Mouse (Mus musculus) urinary bladder, postnatal 36 days (tissue): ENCODE results near the gene Scand1.
A peak's percentile ranks its signal among the peaks of the same experiment; 100 is the strongest.

Source experiments
- DNase-seq, 2 experiments: peaks; one replicate each; pipeline ENCODE4 v3.0.0; 2022; ENCODE audit warnings: low spot score in 2 of 2, mixed read lengths in 1 of 2

The Scand1 gene

DNA sequence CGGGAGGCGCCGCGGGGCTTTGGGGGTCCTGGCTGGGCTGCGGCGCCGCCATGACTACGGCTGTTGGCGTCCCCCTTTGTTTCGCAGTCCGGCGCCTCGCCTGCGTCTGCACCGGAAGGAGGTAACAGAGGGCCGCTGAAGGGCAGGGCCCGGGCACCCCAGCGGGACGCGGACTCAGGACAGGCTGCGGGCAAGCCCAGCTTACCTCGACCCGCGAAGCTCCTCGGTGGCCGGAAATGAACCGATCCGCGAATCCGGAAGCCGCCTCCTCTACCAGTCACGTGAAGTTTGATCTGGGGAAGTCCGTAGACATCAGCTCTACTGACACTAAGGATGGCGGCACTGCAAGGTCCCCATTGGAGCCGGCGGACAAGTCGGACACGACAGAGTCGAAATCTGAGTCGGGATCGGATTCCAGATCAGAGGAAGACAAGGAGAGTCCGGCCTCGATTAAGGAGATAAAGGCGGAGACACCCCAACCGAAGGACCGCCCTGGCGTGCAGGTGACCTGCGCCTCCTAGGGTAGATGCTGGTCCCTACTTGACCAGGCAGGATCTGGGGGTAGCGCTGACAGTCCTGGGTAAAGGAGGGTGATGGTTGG lies at the start of gene Scand1, which contains the start of gene Cnbd2:
Gene Scand1, minus strand, starts transcription at position 408 of the 601 bp plus-strand sequence.
Gene Cnbd2, plus strand, starts transcription at position 3 of the 601 bp plus-strand sequence.
- DNase-seq = peak; percentile 80 to 86

DNA sequence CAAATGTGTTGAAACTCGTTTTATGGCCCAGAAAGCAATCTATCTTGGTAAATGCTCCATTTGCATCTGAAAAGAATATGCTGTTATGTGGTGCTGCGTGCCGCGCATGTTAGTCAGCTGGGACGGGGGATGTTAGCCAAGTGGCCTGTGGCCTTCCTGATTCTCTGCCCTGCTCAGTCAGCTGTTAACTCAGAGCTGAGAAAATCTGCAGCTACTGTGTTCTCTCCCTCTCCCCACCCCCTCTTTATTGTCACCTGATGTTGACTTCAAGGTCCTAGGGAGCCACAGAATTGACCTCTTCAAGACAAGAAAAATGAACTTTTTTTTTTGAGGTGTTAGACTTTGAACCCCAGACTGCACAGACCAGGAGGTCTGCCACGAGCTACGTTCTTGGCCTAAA lies 43.5 kb upstream of the Scand1 start:
- DNase-seq = no peak

DNA sequence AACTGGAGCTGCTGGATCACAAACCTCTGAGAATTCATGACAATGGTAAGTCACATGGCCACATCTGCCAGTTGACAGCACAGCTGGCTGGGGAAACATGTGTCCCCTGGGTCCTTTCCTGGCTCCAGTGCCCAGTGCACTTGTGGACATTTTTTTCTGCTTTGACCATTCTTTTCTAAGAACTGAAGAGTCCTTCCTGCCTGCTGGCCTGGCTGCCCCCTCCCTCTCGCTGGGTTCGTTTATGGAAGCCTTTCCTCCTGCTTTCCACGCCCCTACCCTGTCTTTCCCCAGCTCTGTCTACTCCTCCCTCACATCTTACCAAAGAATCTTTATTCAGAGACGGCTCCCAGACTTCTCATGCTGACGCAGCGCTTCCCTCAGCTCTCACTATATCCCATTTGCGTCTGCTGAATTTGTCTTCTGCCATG lies 40.8 kb upstream of the Scand1 start:
- DNase-seq = peak in 1 of 2 experiments; percentile 38

DNA sequence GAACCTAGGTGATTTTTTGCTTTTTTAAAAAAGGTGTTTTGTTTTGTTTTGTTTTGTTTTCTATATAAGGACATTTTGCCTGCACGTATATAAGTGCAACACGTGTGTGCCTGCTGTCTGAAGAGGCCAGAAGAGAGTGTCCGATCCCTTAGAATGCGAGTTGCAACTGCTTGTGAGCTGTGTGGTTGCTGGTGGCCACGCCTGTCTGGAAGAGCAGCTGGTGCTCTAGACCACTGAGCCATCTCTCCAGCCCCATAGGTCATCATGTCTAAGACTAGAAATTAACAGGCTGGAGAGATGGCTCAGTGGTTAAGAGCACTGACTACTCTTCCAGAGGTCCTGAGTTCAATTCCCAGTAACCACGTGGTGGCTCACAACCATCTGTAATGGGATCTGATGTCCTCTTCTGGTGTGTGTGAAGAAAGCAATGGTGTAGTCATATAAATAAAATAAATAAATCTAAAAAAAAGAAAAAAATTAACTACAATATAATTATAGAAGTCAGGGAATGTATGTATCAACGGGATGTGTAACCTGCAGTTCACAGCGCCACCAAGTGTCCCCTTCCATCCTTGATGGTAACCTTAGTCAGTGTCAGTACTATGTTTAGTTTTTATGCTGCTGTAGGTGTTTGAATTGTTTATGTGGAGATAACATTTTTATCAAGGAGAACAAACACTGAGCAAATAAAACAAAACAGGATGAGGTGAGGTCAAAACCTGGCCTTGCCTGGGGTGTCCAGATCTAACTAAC lies 40.1 kb upstream of the Scand1 start:
- no peak for DNase-seq

DNA sequence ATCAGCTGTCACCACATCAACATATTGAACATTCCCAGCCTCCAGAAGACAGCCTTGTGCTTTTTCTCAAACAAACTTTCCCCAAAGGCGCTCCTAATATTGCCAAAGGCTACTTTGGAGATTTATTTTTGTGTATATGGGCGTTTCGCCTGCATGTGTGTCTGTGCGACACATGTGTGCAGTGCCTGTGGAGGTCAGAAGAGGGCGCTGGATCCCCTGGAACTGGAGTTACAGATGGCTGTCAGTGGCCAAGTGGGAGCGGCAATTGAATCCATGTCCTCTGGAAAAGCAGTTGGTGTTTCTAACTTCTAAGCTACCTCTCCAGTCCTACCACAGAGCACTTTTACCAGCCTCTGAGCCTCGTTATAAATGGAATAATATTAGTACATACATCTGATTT lies 38.7 kb upstream of the Scand1 start:
- no peak for DNase-seq

DNA sequence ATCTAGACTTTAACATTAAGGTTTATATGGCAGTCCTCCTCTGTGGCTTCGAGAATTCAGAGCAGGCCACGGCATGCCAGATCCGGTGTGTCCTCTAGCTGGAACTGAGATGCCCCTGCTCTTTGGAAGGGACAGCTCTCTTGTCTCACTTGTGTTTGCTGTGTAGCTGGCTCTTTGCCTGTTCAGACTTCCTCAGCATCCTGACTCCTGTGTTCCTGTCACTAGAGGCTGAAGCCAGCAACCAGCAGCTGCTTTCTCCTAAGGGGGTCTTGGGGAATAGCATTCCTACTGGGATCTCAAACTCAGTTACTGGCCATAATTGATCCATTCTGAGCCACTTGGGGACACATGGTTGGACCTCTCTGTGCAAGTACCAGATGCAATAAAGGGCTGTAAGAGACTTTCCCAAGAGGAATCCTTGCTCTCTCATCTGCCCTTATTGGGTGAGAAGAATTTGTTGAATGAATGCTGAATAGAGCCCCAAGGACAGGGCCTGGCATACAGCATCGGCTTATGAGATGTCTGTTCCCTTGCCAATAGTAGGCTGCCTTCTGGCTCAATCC lies 36.9 kb upstream of the Scand1 start:
- no peak for DNase-seq

DNA sequence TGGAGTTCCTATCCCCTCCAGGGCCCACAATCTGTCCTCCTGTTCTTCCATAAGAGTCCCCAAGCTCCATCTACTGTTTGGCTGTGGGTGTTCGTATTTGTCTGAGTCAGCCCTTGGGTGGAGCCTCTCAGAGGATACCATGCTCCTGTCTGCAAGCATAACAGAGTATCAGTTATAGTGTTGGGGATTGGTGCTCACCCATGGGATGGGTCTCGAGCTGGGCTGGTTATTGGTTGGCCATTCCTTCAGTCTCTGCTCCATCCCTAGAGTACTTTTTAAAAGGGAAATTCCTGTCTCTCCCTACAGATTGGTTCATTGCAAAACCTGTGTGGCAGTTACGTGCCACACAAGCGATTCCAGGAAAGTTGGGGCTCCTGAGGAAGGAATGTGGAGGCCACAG lies 36.3 kb upstream of the Scand1 start:
- DNase-seq = no peak

DNA sequence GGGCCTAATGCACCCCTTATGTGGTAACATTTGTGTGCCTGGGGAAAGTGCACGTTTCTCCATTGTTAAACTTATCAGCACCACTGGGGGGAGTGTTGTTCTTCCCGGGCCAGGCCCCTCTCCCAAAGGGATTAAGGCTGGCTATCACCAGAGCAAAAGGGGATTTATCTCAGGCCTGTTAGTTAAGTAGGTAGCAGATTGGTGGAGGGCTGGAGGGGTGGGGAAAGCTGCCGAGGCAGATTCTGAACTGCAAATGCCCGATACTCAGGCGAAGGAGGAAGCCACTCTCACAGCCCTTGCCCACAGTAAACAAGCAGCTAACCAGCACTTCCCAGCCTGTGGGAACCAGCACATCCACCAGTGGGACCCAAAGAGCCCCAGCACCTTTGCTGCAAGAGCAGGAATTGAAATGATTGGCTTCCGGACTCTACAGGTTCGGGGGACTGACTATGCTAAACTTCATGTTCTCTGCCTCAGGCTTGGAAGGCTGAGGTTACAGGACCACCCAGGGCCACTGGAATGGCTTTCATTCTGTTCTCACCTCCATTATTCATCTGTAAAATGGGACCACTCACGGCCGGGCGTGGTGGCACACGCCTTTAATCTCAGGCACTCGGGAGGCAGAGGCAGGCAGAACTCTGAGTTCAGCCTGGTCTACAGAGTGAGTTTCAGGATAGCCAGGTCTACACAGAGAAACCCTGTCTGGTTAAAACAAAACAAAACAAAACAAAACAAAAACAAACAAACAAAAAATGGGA lies 32.5 kb upstream of the Scand1 start:
- DNase-seq = no peak

DNA sequence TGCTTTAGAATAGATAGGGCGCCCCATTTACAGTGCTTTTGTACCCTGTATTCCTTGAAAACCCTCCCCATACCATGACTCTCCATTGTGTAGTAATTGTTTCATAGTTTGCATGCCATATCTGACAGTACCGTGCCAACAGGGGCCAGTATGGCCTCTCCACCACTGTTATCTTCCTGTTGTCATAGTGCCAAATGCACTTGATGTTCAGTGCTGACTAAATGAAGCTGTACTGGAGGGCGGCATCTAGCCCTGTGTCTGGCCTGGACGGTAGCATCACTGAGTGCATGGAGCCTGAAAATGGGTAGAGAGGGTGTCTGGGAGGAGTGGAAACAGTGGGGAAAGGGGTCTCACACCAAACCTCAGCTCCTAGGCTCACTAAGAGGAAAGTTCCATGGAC lies 27.6 kb upstream of the Scand1 start:
- no peak for DNase-seq

DNA sequence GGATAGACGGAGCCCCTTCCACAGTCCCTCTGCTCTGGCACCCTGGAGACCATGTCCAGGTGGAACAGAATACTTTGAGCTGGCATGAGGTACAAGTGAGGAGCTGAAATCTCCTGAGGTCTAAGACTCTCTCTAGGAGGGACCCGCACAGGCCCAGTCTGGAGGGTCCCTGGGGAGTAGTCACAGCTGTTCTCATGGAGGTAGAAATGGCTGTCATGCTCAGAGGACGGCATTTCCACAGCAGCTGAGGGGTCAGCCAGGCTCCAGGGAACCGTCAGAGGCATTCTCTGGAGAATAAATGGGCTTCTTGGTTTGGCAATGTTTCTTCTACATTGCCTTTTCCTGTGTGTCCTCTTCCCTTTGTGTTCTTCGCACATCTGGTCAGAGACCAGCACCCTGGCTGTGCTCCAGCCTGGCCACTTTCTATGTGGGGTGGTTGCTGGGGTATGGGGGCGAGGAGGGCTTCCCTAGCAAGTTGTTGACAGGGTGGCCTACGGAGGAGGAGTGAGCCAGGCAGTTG lies 19.0 kb upstream of the Scand1 start:
- DNase-seq = no peak

DNA sequence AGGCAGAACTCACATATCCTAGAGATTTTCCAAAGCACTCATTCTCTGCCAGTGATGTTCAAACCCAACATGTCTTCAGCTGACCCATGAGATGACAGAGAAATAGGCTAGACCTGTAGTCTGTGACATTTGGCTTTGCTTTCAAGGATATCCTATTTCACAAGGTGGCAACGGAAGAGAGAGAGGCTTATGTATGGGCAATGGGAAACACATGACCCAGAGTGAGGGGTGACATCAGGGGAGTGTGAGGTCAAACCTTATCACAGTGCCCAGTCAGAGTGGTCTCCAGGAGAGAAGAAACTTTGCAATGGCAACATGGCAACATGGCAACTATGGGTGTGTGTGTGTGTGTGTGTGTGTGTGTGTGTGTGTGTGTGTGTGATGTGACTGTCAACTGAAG lies 18.2 kb upstream of the Scand1 start:
- no peak for DNase-seq

DNA sequence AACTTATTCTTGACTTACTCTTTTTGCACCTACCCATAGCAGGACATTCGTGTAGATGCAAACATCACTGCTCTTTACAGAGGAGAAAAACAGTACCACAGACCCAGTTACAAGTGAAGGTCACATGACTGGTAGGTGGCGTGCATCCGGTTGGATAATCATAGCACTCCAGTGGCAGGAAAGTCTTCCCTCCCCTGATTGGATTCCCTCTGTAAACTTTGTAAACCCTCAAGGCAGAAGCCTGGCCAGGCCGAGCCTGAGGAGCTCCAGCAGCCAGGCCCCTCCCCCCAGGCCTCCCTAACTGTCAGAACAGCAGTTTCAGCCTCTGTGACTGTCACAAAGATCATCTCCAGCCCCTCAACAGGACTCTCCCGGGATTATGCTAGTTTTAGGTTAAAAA lies 12.2 kb upstream of the Scand1 start:
- peak; percentile 29 to 70 for DNase-seq

DNA sequence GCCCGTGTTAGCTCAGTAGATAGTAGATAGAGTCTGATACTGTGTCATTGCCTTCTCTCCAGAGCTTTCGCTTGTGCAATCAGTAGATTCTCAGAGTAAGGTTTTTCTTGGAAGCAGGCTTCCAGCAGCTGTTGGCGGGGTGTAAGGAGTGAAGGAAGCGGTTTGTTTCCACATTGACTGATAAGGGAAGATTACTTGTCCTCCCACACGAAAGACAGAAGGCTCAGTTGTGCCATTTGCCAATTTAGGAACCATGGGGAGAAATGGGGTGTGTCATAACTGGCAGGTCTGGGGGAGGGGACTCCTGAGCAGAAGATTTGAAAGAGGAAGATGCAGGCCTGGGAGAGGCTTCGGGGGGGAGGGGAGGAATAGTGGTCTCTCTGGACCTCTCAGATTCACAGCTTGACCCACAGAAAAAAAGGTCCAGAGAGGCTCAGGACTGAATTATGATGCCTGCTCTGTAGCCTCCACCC lies 11.6 kb upstream of the Scand1 start:
- peak; percentile 18 to 54 for DNase-seq

DNA sequence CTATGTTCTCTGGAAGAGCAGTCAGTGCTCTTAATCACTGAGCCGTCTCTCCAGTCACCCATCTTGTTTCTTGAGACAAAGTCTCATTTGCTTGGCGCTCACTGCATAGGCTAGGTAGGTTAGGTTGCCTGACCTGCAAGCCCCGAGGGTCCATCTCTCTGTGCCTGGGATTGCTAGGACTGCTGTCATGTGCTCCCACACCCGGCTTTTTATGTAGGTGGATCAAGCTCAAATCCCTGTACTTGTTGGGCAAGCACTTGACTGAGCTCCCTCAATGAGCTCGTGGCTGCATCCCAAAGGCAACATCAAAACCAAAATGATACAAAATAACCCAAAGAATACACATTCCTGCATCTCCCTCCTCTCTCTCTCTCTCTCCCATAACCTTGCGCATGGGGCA lies 9.0 kb upstream of the Scand1 start:
- no peak for DNase-seq

DNA sequence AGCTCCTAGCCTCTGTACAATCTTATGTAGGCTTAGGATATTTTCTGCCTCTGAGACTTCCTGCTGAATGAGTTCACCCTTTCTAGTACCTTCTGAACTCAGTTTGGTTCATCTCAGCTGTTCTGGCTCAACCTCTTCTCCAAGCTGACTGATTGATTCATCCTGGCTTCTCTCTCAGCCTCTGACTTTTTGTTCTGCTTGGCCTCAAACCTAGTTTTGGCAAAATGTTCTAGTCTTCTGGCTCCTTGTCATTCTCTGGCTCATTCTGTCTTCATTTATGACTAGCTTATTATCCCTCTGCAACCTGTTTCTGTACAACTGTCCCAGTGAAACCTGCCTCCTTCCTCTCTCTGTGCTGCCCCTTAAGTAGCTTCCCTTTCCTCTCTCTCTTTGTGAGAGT lies 6.0 kb upstream of the Scand1 start:
- DNase-seq = no peak

DNA sequence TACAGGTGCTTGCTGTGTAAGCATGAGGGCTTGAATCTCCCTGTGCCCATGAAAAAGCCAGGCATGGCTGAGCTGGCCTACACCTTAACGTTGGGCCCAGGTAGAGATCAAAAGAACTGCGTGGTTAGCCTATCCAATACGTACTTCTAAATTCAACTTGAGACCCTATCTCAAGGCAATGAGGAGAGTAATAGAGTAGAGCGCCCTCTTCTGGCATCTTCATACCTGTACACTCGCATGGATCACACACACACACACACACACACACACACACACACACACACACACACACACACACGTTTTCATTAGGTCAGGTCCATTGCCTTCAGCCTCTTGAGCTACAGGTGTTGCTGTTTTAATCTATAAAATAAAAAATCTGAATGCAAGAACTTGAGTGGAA lies 2.3 kb upstream of the Scand1 start:
- no peak for DNase-seq

DNA sequence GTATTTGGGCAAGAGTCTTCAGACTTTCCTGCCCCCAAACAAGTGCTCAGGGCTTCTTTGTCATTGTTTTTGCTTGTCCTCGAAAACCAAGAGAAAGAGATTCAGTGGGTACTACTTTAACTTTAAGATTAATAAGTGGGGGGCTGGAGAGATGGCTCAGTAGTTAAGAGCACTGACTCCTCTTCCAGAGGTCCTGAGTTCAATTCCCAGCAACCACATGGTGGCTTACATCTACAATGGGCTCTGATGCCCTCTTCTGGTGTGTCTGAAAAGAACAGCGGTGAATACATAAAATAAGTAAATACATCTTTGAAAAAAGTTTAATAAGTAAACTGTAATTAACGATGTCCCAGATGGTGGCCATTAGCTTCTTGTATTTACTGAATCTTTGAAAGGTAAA lies 649 bp upstream of the Scand1 start:
- DNase-seq = no peak

DNA sequence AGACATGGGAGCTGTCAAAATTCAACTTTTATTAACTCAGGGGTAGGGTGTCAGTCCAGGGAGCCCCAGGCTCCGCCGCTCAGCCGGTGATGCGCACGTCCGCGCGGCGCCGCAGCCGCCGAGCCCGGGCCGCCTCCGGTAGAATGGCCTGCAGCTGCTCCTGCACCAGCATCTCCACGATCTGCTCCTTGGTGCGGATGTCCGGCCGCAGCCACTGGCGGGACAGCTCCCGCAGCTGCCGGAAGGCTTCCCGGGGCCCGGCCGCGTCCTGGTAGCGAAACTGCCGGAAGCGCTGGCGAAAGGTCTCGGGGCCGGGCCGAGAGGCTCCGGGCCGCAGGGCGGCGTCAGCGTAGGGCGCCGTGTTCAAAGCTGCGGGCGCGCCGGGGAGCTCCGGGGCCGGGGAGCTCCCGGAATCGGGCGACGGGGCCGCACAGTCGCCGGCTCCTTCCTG lies 638 bp downstream of the Scand1 start:
- DNase-seq = peak; percentile 52 to 66

DNA sequence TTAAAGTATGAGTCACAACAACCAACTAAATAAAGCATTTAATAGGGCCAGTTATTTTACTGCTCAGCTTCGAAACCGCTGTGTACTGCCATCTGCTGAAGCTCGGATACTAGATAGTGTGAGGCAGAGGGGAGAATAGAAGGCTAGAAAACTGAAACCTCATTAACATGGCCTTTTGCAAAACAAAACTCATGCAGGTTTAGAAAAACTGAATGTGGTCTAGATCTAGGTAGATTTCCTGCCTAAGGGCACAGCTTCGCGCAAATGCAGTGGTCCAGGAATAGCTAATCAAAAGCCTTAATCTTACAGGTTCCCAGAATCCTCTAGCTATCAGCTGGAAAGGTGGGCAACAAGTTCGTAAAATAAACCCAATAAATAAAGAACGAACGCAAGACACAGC lies 1.1 kb downstream of the Scand1 start:
- no peak for DNase-seq

DNA sequence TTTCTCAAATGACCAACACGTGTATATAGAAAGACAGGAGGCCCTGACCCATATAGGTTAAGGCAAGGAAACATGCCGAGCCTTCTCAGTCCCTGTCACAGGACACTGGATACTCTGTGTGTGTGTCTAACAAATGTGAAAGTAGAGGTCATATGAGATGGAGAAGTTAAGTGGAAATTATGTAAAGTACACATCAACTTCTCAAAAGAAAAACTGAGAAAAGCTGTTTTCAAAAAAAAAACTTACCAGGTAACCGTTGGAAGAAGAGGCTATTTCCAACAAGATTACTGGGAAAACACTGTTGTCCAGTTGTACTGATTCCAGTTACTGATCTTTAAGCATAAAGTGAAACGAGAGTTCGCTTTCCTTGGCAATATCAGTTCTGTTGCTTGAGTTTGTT lies 1.6 kb downstream of the Scand1 start:
- DNase-seq = no peak

DNA sequence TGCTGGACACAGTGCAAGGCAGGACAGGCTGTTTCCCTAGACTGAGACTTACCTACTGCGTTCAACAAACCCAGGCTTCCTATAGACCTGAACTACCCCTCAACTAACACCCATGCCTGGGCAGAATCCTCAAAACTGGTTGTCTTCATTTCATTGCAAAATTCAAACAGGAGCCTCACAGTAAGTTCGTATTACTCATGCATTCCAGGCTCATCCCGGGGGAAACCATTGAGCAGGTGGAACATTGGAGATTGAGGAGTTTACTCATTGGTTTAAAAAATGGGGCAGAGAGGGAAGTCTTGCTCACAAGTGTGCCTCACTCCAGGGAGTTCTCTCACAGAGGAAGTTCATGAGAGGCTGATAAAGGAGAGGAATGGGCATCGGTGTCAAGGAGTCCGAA lies 2.0 kb downstream of the Scand1 start:
- DNase-seq = no peak

DNA sequence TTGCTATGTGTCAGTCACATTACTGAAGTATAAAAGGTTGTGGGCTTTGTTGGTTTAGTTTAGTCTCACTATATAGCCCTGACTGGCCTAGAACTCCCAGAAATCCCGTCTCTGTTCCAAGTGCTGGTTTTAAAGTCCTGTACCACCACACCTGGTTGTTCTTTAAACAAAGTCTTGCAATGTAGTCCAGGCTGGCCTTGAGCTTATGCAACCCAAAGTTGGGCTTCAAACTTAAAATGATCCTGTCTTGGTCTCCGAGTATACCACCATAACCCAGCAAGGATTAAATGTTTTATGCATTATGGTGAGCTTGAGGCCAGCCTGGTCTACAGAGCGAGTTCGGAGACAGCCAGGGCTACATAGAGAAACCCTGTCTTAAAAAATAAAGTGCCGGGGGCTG lies 2.6 kb downstream of the Scand1 start:
- DNase-seq = no peak
